Comparison of ENCODE assay signal across 8 mouse cellular contexts in the genomic region with DNA sequence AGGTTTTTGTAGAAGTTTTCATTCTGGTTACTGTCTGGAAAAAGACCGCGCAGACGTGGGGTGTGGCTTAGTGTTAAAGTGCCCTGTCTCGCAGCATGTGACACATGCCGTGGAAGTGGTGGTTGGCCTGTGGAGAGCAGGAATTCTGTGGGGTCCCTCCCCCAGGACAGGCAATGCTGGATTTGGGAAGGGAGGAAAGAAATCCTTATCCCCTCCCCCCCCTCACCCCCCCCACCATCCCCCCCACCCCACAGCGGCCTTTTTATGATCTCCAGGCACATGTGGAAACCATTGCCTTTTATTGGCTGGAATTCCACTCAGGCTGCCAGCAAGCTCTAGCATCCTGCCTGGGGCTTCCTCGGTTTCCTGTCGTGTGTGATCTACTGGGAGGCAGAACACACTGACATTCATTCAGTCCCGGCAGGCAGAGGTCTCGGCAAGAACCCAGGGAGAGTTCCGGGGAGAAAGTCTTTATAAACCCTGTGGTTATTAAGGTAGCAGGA. TPM values are rescaled to one million over a fixed set of nuclear protein-coding genes. Genes with fewer than 3 reads are reported as not detected.
DNase-seq lines count a peak whose midpoint lies in the region; ATAC-seq lines count a peak whose summit lies in the region.

No protein-coding gene starts in this region.

- no peaks in the 10 kb centered on the region; the same call in 1 of the 2 replicates for H3K27me3 ChIP-seq in heart, embryonic 13.5 days (replicated peaks)
- H3K27me3 ChIP-seq in stomach, embryonic 14.5 days (ENCODE audit: control insufficient read depth, insufficient read depth, low read length) = no peaks in the 10 kb centered on the region

- 0 out of 2 replicates have a peak overlapping the region, but pooled peaks have one; percentile 20 for H3K4me3 ChIP-seq in heart, embryonic 13.5 days
- H3K4me3 ChIP-seq in stomach, embryonic 14.5 days (ENCODE audit: low read depth, low read length) = no peak overlapping the region

- peak; percentile 53 for DNase-seq in brain, adult 2 months (ENCODE audit: low read depth, low spot score)
- peak; percentile 59 for DNase-seq in embryo, embryonic 9.5 days (ENCODE audit: extremely low spot score)
- DNase-seq in kidney, postnatal 25 days = peak; percentile 38 to 65
- DNase-seq in frontal cortex, postnatal 10 days (ENCODE audit: low spot score in 2 of 2) = no peak
- no peak for DNase-seq in layer of hippocampus, adult 11-12 months (ENCODE audit: low spot score)

- no peaks in the 10 kb centered on the region for H3K9me3 ChIP-seq in heart, embryonic 13.5 days
- H3K9me3 ChIP-seq in stomach, embryonic 14.5 days (ENCODE audit: control insufficient read depth, low read depth, low read length) = no peaks in the 10 kb centered on the region

- H3K4me1 ChIP-seq in heart, embryonic 13.5 days = peaks cover 47% of the 10 kb centered on the region
- H3K4me1 ChIP-seq in stomach, embryonic 14.5 days (ENCODE audit: control insufficient read depth, insufficient read depth, low read length) = peaks cover 32% of the 10 kb centered on the region

- H3K9ac ChIP-seq in heart, embryonic 13.5 days = peak overlapping the region; percentile 48; the same call in 1 of the 2 replicates
- no peak overlapping the region for H3K9ac ChIP-seq in stomach, embryonic 14.5 days (replicated peaks; ENCODE audit: low read depth, low read length)

- ATAC-seq in heart, embryonic 13.5 days (ENCODE audit: extremely low read depth, insufficient number of reproducible peaks, low FRiP score, low TSS enrichment) = no peak
- ATAC-seq in stomach, embryonic 14.5 days (ENCODE audit: insufficient number of reproducible peaks, insufficient read depth, low FRiP score, low read depth) = peak; percentile 54; the same call in 1 of the 2 replicates
- no peak for ATAC-seq in monocyte, adult 5-6 weeks (replicated peaks; ENCODE audit: insufficient number of reproducible peaks, low FRiP score, low TSS enrichment, poor library complexity, severe bottlenecking)

- peak overlapping the region; percentile 82 for H3K27ac ChIP-seq in heart, embryonic 13.5 days (replicated peaks)
- peak overlapping the region; percentile 74 for H3K27ac ChIP-seq in stomach, embryonic 14.5 days (ENCODE audit: low read length)

- no peaks in the 10 kb centered on the region for H3K36me3 ChIP-seq in heart, embryonic 13.5 days
- H3K36me3 ChIP-seq in stomach, embryonic 14.5 days (ENCODE audit: control insufficient read depth, insufficient read depth, low read length) = no peaks in the 10 kb centered on the region

- 32% methylated on average over 11 of the region's 11 CpGs for WGBS in heart, embryonic 13.5 days
- 28% methylated on average over 11 of the region's 11 CpGs for WGBS in stomach, embryonic 14.5 days

- peak overlapping the region; percentile 45 for H3K4me2 ChIP-seq in heart, embryonic 13.5 days
- H3K4me2 ChIP-seq in stomach, embryonic 14.5 days (replicated peaks; ENCODE audit: low read depth, low read length) = peak overlapping the region; percentile 29; the same call in 1 of the 2 replicates

RNA-seq across cellular contexts. Expression of gene Faap20, which starts 33.5 kb away (rescaled TPM):
- 63.2 and 71.1 TPM in 2 replicates for polyA plus RNA-seq in heart, embryonic 13.5 days (2015; fragmentation: Nextera tagmentation; extraction: Ambion mirVana)
- polyA plus RNA-seq in stomach, embryonic 14.5 days (2014; fragmentation: Nextera tagmentation; extraction: Ambion mirVana) = 63.2 and 65.0 TPM in 2 replicates
- 15.4 to 17.5 TPM (median 17.0 TPM) in 3 replicates for total RNA-seq in monocyte, adult 5-6 weeks (2017)

Comparison
In these comparisons a context has a peak if more than half of its experiments do, and no peak if none do; other contexts are left out.
1. DNase-seq: peak in brain, adult 2 months (single experiment), embryo, embryonic 9.5 days (single experiment) and kidney, postnatal 25 days (2 of 2); none in frontal cortex, postnatal 10 days (0 of 2) and layer of hippocampus, adult 11-12 months (single experiment).